ENCODE assay signal across 10 mouse cellular contexts in genomic region chr8:80948405-80949183, GRCm38 (mm10).
DNase-seq lines count a peak whose midpoint lies in the region; ATAC-seq lines count a peak whose summit lies in the region.
"Had no signal": no experiment of that assay in that cellular context is flagged by ENCODE, and none has a peak within 500 bp of the region (broad histone marks: within the 10 kb centered on the region; RNA-seq: fewer than 3 reads in every experiment).

No protein-coding gene starts in this region.

- no peaks in the 10 kb centered on the region for H3K27me3 ChIP-seq in midbrain, embryonic 11.5 days (ENCODE audit: control insufficient read depth, insufficient read depth, low read length)
- H3K27me3 ChIP-seq in intestine, embryonic 15.5 days (replicated peaks), result no peaks in the 10 kb centered on the region
- no peaks in the 10 kb centered on the region for H3K27me3 ChIP-seq in hindbrain, embryonic 14.5 days (ENCODE audit: control insufficient read depth, insufficient read depth, low read length)
- H3K27me3 ChIP-seq: neural tube, embryonic 15.5 days had no signal

- H3K4me2 ChIP-seq in midbrain, embryonic 11.5 days, result no peak overlapping the region
- H3K4me2 ChIP-seq in intestine, embryonic 15.5 days (replicated peaks), result no peak overlapping the region
- no peak overlapping the region for H3K4me2 ChIP-seq in hindbrain, embryonic 14.5 days (replicated peaks)
- H3K4me2 ChIP-seq: neural tube, embryonic 15.5 days had no signal

- H3K27ac ChIP-seq in macrophage, result peak overlapping the region; percentile 86
- no peak overlapping the region for H3K27ac ChIP-seq in midbrain, embryonic 11.5 days (ENCODE audit: low read depth, low read length)
- H3K27ac ChIP-seq in intestine, embryonic 15.5 days, result no peak overlapping the region
- no peak overlapping the region for H3K27ac ChIP-seq in hindbrain, embryonic 14.5 days
- H3K27ac ChIP-seq: limb, embryonic 10.5 days; neural tube, embryonic 15.5 days had no signal

- H3K79me2 ChIP-seq in macrophage (ENCODE audit: inconsistent target), result no peaks in the 10 kb centered on the region

- no peak for ATAC-seq in midbrain, embryonic 11.5 days (ENCODE audit: low FRiP score)
- ATAC-seq in intestine, embryonic 15.5 days, result no peak
- ATAC-seq in hindbrain, embryonic 14.5 days (ENCODE audit: low FRiP score), result no peak

- no peaks in the 10 kb centered on the region for H3K9me3 ChIP-seq in midbrain, embryonic 11.5 days (ENCODE audit: control insufficient read depth, low read length)
- no peaks in the 10 kb centered on the region for H3K9me3 ChIP-seq in intestine, embryonic 15.5 days
- no peaks in the 10 kb centered on the region for H3K9me3 ChIP-seq in hindbrain, embryonic 14.5 days (ENCODE audit: control insufficient read depth, low read length)
- H3K9me3 ChIP-seq: limb, embryonic 10.5 days; neural tube, embryonic 15.5 days had no signal

- DNase-seq in CD4-positive helper T cell, adult 2 months (ENCODE audit: low read depth, low spot score), result peak; percentile 48
- peak; percentile 73 for DNase-seq in T-cell, adult 2 months (ENCODE audit: low spot score)
- DNase-seq in kidney, postnatal 14 days, result peak; percentile 33
- no peak for DNase-seq in layer of hippocampus, postnatal 36 days
- no peak for DNase-seq in midbrain, embryonic 11.5 days (ENCODE audit: low spot score, missing footprints)
- DNase-seq in hindbrain, embryonic 14.5 days (ENCODE audit: low spot score), result no peak

- no peak overlapping the region for H3K9ac ChIP-seq in midbrain, embryonic 11.5 days (ENCODE audit: low read length)
- no peak overlapping the region for H3K9ac ChIP-seq in intestine, embryonic 15.5 days
- H3K9ac ChIP-seq in hindbrain, embryonic 14.5 days, result no peak overlapping the region
- H3K9ac ChIP-seq: neural tube, embryonic 15.5 days had no signal

- H3K4me1 ChIP-seq in midbrain, embryonic 11.5 days (ENCODE audit: control insufficient read depth, insufficient read depth, low read length), result no peaks in the 10 kb centered on the region
- peaks cover 4% of the 10 kb centered on the region; the same call in 1 of the 2 replicates for H3K4me1 ChIP-seq in intestine, embryonic 15.5 days (replicated peaks)
- no peaks in the 10 kb centered on the region; the same call in 1 of the 2 replicates for H3K4me1 ChIP-seq in hindbrain, embryonic 14.5 days (replicated peaks; ENCODE audit: control insufficient read depth, insufficient read depth, low read length)

- 12% methylated on average over 7 of the region's 7 CpGs for WGBS in macrophage (ENCODE audit: missing documents)
- 84% methylated on average over 7 of the region's 7 CpGs for WGBS in midbrain, embryonic 11.5 days
- WGBS in intestine, embryonic 15.5 days, result 60% methylated on average over 7 of the region's 7 CpGs
- 90% methylated on average over 7 of the region's 7 CpGs for WGBS in hindbrain, embryonic 14.5 days

- H3K36me3 ChIP-seq in macrophage (ENCODE audit: inconsistent target), result no peaks in the 10 kb centered on the region
- H3K36me3 ChIP-seq in midbrain, embryonic 11.5 days (ENCODE audit: control insufficient read depth, insufficient read depth, low read length), result no peaks in the 10 kb centered on the region
- no peaks in the 10 kb centered on the region for H3K36me3 ChIP-seq in intestine, embryonic 15.5 days
- H3K36me3 ChIP-seq in hindbrain, embryonic 14.5 days (replicated peaks; ENCODE audit: control insufficient read depth, insufficient read depth), result no peaks in the 10 kb centered on the region
- H3K36me3 ChIP-seq: limb, embryonic 10.5 days; neural tube, embryonic 15.5 days had no signal

- peak overlapping the region; percentile 10; the same call in 1 of the 2 replicates for H3K4me3 ChIP-seq in macrophage (ENCODE audit: inconsistent target)
- no peak overlapping the region for H3K4me3 ChIP-seq in midbrain, embryonic 11.5 days (ENCODE audit: low read depth, low read length)
- H3K4me3 ChIP-seq in intestine, embryonic 15.5 days (replicated peaks), result no peak overlapping the region
- no peak overlapping the region for H3K4me3 ChIP-seq in hindbrain, embryonic 14.5 days (replicated peaks; ENCODE audit: low read length)
- H3K4me3 ChIP-seq: limb, embryonic 10.5 days; neural tube, embryonic 15.5 days had no signal

Comparison
In these comparisons a context has a peak if more than half of its experiments do, and no peak if none do; other contexts are left out.
1. DNase-seq: peak in CD4-positive helper T cell, adult 2 months (single experiment), T-cell, adult 2 months (single experiment) and kidney, postnatal 14 days (single experiment); none in layer of hippocampus, postnatal 36 days (0 of 2), midbrain, embryonic 11.5 days (single experiment) and hindbrain, embryonic 14.5 days (single experiment).